Mouse (Mus musculus) cerebellum, postnatal 14 days (tissue): ENCODE measurements around the gene Sh2d7.
"Not testable (repeated sequence)": the region's sequence is repeated elsewhere in the genome, so short reads cannot be mapped to it uniquely, and the experiment has no call there.

Source experiments
- DNase-seq, 2 experiments: peaks; one replicate each; pipeline ENCODE4 v3.0.0; 2021; ENCODE audit warnings: mixed read lengths in 2 of 2

The Sh2d7 gene

DNA sequence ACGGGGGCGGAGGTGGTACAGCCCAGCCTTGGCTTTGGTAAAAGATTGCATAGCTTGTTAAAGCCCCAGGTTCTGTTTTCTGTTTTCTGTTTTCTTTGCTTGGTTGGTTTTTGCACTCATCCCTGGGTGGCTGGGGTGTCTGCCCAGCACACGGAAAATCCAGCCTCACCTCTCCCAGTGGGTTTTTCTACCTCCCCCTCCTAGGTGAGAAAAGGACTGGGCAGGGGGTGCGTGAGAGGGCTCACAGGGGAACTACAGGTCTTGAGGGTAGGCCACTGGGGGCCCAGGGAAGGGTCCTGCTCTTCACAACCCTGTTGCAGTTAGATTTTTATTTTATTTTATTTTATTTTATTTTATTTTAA lies 6.2 kb downstream of the Sh2d7 start:
- no peak for DNase-seq

DNA sequence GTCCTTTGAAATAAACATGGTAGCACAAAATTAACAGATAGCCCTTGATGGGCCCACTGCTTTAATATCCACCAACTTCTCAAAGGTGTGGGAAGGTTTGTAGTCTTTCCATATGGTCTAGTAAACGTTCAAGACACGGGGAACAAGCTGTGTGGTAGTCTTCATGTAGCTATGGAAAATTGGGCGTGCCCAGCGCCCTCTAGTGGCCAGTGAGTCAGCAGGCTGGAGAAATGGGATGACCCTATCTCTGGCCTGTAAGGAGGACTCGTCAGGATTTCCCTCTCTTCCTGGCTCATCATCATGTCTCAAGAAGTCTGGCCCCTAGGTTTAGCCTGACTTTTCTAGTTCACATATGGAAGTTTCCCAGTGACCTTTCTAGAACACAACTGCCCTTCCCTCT lies 8.8 kb downstream of the Sh2d7 start:
- peak; percentile 81 to 87 for DNase-seq

DNA sequence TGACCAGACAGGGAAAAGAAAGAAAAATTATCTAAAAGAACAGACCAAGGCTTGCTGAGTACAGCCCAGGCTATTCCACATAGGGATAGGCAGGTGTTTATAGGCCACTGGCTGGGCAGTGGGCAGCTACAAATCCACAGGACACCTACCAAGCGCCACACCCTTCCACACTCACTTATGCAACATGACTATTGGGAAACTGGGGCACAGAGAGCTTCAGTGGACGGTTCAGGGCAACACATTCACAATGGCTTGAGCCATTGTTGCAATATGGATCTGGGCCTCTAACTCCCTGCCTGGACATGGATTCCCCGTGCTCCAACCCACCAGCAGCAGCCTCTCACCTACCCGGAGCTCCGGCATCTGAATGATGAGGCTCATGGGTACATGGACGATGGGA lies 10.6 kb downstream of the Sh2d7 start:
- no peak for DNase-seq

DNA sequence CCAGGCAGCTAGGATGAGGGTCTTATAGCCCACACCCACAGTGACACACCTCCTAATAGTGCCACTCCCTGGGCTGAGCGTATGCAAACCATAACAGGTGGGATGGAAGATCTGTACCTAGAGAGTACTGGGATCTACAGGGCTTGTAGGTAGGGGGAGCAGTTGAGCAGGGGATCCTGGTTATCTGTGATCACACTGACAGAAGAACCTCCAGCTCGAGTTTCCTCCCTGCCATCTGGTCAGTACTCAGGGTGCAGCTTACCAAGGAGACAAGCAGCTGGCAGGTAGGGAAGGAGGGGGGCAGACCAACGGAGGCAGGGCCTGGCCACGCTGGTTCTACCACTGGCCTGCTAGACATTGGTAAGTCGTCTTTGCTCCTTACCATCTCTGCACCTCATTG lies 13.6 kb downstream of the Sh2d7 start:
- peak; percentile 74 to 87 for DNase-seq

DNA sequence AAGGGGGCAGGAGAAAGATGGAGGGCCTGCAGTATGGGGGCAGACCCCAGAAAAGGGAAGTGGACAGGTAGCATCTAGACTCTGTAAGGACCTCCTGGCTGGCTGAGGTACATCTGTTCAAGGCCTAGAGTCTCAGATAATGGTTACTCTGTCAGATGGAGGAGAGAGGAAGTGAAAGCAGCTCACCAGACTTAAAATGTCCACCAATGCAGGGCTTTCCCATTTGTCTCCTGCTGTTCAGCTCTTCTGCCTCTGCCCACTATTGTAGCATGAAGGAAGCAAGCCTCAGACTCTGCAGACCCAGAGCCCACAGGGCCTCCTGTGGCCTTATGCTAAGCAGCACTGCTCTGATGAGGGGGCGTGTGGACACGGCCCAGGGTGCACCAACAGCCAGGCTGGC lies 16.3 kb downstream of the Sh2d7 start:
- no peak for DNase-seq

DNA sequence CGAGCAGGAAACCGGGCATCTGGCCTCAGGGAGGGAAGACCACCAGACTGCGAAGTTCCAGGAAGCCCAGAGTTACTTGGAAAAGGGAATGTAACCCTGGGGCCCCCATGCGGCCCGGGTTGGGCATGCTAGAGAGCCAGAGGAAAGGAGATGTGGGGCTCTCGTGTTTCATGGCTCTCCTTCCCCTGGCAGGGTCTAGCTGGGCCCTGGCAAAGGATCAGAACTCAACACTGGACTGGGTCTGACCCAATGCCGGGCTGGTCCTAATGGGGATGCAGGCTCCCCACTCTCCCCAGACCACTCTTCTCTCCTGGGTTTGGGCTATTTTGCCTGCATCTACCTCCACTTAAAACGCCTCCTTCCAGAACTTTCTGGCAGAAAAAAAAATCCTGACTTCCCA lies 19.9 kb downstream of the Sh2d7 start:
- no peak for DNase-seq

DNA sequence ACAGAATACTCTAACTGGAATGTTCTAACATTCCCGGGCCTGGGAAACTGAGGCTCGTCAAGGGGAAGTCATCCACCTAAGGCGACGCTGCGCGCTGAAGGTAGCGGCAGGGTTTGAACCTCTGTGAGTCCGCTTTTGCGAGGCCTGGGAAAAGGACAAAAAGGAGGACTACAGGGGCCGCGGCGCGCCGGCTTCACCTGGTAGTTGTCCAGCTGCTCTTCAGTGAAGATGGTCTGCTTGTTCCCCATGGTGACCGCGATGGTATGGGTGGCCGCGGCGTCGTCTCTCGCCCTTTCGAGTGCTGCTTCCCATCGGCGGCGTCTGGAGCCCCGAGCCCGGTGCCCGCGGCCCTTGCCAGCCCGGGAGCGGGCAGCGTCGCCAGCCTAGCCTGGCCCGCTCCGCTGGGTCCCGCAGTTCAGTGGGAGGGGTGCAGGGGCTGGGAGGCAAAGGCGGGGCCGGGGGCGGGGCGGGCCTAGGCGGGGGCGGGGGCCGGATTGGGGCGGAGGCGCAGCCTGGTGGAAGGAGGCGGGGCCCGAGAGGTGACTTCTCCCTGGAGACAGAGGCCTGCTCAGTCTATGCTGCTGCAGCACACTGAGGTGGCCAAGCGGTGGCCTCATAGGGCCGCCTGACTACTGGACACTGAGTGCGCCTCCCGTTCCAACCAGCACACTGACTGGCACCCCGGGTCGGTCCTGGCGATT lies 21.1 kb downstream of the Sh2d7 start, which contains the start of gene Cib2:
Gene Cib2 (minus strand): TSS at position 448 of the 701 bp plus-strand sequence.
- peak; percentile 82 to 84 for DNase-seq

DNA sequence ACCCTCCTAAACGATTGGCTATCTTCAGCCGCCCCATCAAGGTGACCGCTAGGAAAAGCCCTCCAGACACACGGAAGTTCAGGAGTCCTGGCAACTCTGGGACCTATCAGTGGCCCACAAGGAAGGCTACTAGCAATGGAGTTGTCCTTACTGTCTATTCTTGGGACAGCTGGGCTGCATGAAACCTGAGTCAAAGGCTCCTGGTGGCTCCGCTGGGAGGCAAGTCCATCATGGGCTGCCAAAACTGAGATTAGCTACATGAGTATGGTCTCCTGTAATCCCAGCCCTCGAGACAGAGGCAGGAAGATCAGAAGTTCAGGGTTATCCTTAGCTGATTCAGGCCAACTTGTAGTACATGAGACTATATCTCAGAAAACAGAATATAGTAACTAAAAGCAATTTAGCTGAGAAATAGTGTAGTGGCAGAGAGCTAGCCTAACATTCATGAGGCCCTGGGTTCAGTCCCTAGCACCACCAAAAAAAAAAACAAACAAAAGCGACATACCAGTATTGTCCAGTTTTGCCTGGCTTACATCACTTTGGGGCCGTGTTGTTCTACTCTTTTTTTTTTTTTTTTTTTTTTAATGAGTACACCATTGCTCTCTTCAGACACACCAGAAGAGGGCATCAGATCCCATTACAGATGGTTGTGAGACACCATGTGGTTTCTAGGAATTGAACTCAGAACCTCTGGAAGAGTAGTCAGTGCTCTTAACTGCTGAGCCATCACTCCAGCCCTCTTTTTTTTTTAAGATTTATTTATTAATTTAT lies 22.2 kb downstream of the Sh2d7 start:
- DNase-seq, result no peak

DNA sequence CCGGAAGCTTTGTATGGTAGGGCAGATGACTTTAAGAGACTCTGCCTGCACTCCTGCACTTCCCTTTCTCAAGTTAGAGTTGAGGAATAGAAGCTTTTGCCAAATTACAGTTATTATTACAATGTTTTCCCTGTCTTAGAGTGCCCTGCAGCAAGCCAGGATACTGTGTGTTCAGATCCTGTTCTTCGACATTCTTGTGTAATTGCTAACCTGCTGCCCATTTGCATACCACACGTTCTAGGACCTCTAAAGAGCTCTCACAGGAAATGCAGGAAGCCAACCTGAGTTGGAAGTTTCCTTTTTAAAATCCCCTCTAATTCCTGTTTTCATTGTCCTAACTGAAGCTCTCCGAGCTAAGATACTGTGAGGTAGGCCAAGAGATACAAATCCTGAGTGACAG lies 28.2 kb downstream of the Sh2d7 start:
- no peak for DNase-seq

DNA sequence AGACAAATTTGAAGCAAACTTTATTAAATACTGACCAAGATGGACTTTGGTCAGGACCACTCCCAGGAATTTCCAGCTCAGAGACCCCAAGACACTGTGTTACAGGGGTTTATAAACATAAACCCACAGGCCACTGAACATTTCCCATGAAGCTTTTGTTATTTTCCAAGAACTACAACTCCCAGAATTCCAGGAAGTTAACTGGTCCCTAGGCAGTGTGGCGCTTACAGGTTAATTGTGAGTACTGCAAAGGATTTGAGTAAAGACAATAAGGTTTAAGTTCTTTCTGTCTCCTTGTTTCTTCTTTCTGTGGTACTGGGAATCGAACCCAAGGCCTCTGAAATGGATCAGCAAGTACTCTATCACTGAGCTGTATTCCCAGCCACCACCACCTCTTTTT lies 29.9 kb downstream of the Sh2d7 start:
- DNase-seq, result no peak

DNA sequence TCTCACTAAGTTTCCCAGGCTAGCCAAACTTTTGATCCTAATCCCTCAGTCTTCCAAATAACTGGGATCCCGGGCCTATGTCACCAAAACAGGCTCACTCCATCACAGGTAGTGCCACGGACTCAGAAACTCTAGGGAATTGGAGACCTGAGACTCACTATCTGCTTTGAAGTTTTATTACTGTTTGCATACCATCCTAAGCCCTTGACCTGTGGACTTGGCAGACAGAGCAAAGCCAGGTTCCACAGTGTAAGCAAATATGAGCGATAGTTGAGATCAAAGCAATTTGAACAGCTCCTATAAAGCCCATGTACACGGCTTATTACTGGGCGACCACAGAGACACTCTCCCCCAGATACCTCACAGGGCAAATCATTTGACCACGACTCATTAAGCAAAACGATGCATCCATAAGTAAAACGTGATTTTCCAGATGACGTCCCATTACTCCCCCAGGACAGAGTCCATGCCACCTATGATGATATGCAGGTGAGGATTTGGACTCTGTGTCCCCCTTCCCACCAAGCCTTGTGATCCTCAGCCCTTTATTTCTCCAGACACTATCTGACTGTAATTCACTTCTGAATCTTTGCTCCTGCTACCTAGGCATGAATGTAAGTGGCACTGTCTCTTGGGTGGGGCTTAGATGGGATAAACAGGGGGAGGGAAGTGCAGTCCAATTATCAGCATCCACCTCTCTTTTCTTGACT lies 32.5 kb downstream of the Sh2d7 start:
- DNase-seq, result no peak

DNA sequence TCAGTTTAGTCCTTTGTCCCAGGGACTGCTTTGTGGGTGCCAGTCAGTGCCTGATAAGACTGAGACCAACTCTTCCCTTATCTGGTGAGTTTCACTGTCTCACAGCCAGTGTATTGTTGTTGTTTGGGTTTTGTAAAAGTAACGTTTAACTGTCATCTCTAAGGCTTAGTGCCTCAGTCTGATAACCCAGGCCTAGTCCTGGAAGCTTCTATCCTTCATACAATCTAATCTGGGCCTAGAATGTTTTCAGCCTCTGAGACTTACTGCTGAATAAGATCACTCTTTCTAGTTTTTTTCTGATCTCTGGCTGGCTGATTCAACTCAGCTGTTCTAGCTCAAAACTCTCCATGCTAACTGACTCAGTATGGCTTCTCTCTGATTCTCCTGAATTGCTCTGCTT lies 44.9 kb downstream of the Sh2d7 start:
- no peak for DNase-seq

DNA sequence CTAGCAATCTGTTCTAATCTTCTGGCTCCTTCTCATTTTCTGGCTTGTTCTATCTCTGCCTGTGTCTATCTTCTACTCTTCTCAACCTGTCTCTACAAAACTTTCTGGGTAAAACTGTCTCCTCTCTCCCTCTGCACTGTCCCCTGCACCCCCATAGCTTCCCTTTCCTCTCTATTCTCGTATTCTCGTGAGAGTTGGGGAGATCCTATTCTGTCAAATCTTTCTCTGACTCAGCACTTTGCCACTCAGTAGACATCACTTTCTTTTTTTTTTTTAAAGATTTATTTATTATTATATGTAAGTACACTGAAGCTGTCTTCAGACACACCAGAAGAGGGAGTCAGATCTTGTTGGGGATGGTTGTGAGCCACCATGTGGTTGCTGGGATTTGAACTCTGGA lies 45.3 kb downstream of the Sh2d7 start:
- not testable (repeated sequence) for DNase-seq

DNA sequence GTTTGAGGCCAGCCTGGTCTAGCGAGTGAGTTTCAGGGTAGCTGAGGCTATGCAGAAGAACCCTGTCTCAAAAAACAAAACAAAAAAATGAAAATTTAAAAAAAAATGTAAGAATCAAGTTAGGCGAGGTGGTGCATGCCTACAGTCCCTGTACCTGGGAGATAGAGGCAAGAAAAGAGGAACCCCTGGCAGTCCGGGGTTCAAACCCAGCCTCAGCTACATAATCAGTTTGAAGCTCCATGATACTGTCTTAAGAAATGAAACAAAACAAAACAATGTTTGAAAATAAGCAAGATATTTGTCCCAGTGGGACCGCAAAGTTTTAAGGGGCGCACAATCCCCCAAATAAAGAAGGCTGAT lies 47.0 kb downstream of the Sh2d7 start:
- no peak for DNase-seq

DNA sequence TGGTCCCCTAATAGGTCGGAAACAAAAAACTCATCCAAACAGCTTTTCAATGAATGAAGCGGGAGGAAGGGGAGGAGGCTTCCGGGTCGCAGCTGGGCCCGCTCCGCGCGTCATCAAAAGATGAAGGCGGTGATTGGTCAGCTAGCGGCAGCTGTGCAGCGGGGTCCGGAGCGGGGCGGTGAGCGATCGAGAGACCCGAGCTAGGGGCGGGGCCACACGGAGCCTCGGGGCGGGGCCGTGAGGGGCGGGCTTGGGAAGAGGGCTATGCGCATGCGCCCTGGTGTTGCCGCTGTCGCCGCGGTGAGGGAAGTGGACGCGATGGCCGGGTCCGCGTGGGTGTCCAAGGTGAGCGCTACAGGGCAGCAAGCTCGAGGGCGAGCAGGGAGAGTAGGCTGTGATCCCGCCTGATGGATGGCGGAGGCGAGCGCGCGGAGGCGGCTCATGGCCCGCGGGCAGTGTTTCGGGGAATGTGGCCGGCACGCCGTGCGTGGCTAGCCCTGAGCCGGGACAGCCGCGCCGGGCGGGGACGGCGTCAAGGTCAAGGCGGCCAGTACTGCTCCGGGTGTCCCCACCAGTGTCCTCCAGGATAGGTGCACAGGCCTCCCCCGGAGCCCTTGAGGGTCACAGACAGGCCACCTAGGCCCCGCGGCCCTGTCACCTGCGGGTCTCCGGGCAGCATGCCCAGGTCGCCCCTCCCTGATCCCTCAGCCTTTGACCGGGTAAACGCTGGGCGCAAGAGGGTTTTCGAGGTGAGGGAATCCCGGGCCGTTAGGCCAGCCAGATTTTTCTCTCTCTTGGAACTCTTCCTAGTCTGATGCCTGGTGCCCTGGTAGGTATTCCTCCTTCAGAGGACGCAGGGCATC lies 47.6 kb downstream of the Sh2d7 start, which contains the start of gene Idh3a:
Gene Idh3a (plus strand): TSS at position 136 of the 863 bp plus-strand sequence.
- peak; percentile 99 for DNase-seq

DNA sequence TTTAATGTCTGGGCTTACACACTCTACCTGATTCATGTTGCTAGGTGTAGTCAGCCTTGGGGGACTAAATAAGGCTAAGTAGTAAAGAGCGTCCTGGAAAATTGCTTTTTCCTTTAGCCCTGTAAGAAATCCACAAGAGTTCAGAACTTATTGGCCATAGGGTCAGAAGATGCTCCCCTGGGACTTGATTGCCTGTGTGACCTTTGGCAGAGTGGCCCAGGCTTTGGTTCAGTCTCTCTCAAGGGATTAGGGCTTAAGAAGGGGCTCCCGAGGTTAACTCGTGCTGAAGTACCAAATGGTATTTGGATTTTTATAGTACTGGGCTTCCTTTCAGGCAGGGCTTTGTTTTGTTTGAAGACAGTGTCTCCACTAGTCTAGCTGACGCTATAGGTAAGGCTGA lies 49.1 kb downstream of the Sh2d7 start:
- no peak for DNase-seq

DNA sequence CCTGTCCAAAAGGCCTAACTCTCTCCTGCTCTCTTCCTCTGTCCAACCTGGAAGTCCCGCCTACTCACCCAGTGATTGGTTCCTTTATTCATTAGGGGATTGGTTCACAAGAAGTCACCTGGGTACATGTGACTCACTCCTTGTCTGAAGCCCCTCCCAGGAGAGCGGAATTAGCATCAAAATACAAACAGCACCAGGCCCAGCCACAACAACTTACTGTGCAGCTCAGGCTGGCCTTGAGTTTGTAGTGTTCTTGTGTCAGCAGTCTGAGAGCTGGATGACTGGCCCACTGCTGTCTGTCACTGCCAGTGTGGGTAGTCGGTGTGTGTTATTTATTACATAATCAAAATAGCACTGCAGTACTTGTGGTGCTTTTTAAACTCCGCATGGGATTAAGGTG lies 54.9 kb downstream of the Sh2d7 start:
- DNase-seq, result not testable (repeated sequence)
